Mouse (Mus musculus) stomach, embryonic 16.5 days (tissue): Measurements from ENCODE around the gene Kcnip2. TPM values are rescaled to one million over a fixed set of nuclear protein-coding genes. Genes with fewer than 3 reads are reported as not detected.

Experiments used
- ATAC-seq: fragments of 200-750 bp; cut with Nextera tagmentation; 2 replicates; pipeline ENCODE4 v1.8.0; 2017; ENCODE audit warnings: moderate number of reproducible peaks, moderate TSS enrichment; ENCODE audit not compliant: insufficient read depth, low FRiP score
- H3K27ac ChIP-seq: fragments of 300-500 bp; sonication (generic); 2 replicates; pipeline ENCODE4 v1.5.1; 2014; ENCODE audit warnings: low read length
- H3K27me3 ChIP-seq: fragments of 300-500 bp; sonication (generic); 2 replicates; pipeline ENCODE4 v1.6.1; 2014; ENCODE audit warnings: low read length, control low read depth, mixed read lengths; ENCODE audit not compliant: control insufficient read depth, insufficient read depth
- H3K36me3 ChIP-seq: fragments of 300-500 bp; sonication (generic); 2 replicates; pipeline ENCODE4 v1.6.1; 2014; ENCODE audit warnings: low read length; ENCODE audit not compliant: control insufficient read depth, insufficient read depth
- H3K4me1 ChIP-seq: fragments of 300-500 bp; sonication (generic); 2 replicates; pipeline ENCODE4 v1.6.1; 2014; ENCODE audit warnings: low read length, control low read depth, mixed read lengths; ENCODE audit not compliant: control insufficient read depth, insufficient read depth
- H3K4me2 ChIP-seq: fragments of 300-500 bp; sonication (generic); 2 replicates; pipeline ENCODE4 v1.6.1; 2014; ENCODE audit warnings: low read depth, low read length, mixed read lengths
- H3K4me3 ChIP-seq: fragments of 300-500 bp; sonication (generic); replicated peaks from 2 replicates; pipeline ENCODE4 v1.5.1; 2014; ENCODE audit warnings: mild to moderate bottlenecking, low read length
- H3K9ac ChIP-seq: fragments of 300-500 bp; sonication (generic); 2 replicates; pipeline ENCODE4 v1.6.1; 2014; ENCODE audit warnings: low read length
- H3K9me3 ChIP-seq: fragments of 300-500 bp; sonication (generic); replicated peaks from 2 replicates; pipeline ENCODE4 v1.6.1; 2016; ENCODE audit warnings: low read length, control low read depth; ENCODE audit not compliant: control insufficient read depth
- WGBS: fragments of 180-500 bp; shearing (Covaris S2); extraction: QIAGEN DNeasy Blood & Tissue Kit; methylation state at CpG from one replicate; pipeline ENCODE4 v1.1.7; 2014; 5-methylcytosine and 5-hydroxymethylcytosine counted together
- polyA plus RNA-seq: library from polyadenylated mRNA; unstranded; fragments of >200 nt; fragmentation: Nextera tagmentation; extraction: Ambion mirVana; gene quantifications from 2 replicates; pipeline ENCODE4 v1.2.1, GENCODE M21; 2015

Gene Kcnip2
- polyA plus RNA-seq, 1 experiment from 2014 or later = 2.6 TPM

- H3K4me1 ChIP-seq = no peaks in the 10 kb centered on the region
- no peaks in the 10 kb centered on the region for H3K36me3 ChIP-seq
- WGBS = 17% methylated on average over 4 of the region's 4 CpGs
- no peak overlapping the region for H3K27ac ChIP-seq
- no peaks in the 10 kb centered on the region for H3K9me3 ChIP-seq
- H3K27me3 ChIP-seq = no peaks in the 10 kb centered on the region
- ATAC-seq = no peak
- H3K4me3 ChIP-seq = no peak overlapping the region
- H3K9ac ChIP-seq = no peak overlapping the region
- no peak overlapping the region for H3K4me2 ChIP-seq
Observed at GRCm38 (mm10) chr19:45803408-45803807, 12.5 kb downstream of the Kcnip2 start.

- no peaks in the 10 kb centered on the region for H3K36me3 ChIP-seq
- no peak overlapping the region for H3K9ac ChIP-seq
- no peak overlapping the region for H3K4me2 ChIP-seq
- H3K4me3 ChIP-seq = no peak overlapping the region
- no peaks in the 10 kb centered on the region for H3K9me3 ChIP-seq
- H3K4me1 ChIP-seq = no peaks in the 10 kb centered on the region
- H3K27ac ChIP-seq = no peak overlapping the region
- H3K27me3 ChIP-seq = no peaks in the 10 kb centered on the region
- ATAC-seq = no peak
- 64% methylated on average over 4 of the region's 4 CpGs for WGBS
Observed at GRCm38 (mm10) chr19:45802702-45803101, 13.2 kb downstream of the Kcnip2 start.

GRCm38 (mm10) chr19:45796879-45797278 lies 19.0 kb downstream of the Kcnip2 start:
- H3K36me3 ChIP-seq = no peaks in the 10 kb centered on the region
- H3K4me3 ChIP-seq = no peak overlapping the region
- ATAC-seq = no peak
- no peak overlapping the region for H3K27ac ChIP-seq
- H3K9ac ChIP-seq = no peak overlapping the region
- 71% methylated on average over 15 of the region's 15 CpGs for WGBS
- H3K27me3 ChIP-seq = no peaks in the 10 kb centered on the region
- no peaks in the 10 kb centered on the region for H3K9me3 ChIP-seq
- H3K4me1 ChIP-seq = 0 out of 2 replicates have a peak, but pooled peaks cover 5% of the 10 kb centered on the region
- no peak overlapping the region for H3K4me2 ChIP-seq

GRCm38 (mm10) chr19:45796061-45796556 lies 19.8 kb downstream of the Kcnip2 start:
- ATAC-seq = peak; percentile 64
- Histone ChIP-seq H3K27ac (no peak overlapping the region), H3K4me3 (peak overlapping the region; percentile 23), H3K4me1 (0 out of 2 replicates have a peak, but pooled peaks cover 5% of the 10 kb centered on the region), H3K9me3 (no peaks in the 10 kb centered on the region), H3K4me2 (peak overlapping the region; percentile 56), H3K27me3 (no peaks in the 10 kb centered on the region), H3K36me3 (no peaks in the 10 kb centered on the region), H3K9ac (peak overlapping the region; percentile 46)
- WGBS = 12% methylated on average over 15 of the region's 15 CpGs

GRCm38 (mm10) chr19:45795406-45795944 lies 20.4 kb downstream of the Kcnip2 start:
- Histone ChIP-seq H3K27me3 (no peaks in the 10 kb centered on the region), H3K4me3 (no peak overlapping the region)
- 25% methylated on average over 15 of the region's 15 CpGs for WGBS

GRCm38 (mm10) chr19:45794718-45795117 lies 21.1 kb downstream of the Kcnip2 start:
- H3K27ac ChIP-seq = no peak overlapping the region
- no peaks in the 10 kb centered on the region for H3K27me3 ChIP-seq
- H3K9me3 ChIP-seq = no peaks in the 10 kb centered on the region
- no peak overlapping the region for H3K4me3 ChIP-seq
- no peaks in the 10 kb centered on the region for H3K36me3 ChIP-seq
- no peak overlapping the region for H3K9ac ChIP-seq
- no peak for ATAC-seq
- H3K4me2 ChIP-seq = no peak overlapping the region
- 62% methylated on average over 6 of the region's 6 CpGs for WGBS
- 0 out of 2 replicates have a peak, but pooled peaks cover 5% of the 10 kb centered on the region for H3K4me1 ChIP-seq

More at GRCm38 (mm10) chr19:45795406-45795944, 20.4 kb downstream of the Kcnip2 start:
- H3K4me1 ChIP-seq = 0 out of 2 replicates have a peak, but pooled peaks cover 5% of the 10 kb centered on the region
- no peaks in the 10 kb centered on the region for H3K36me3 ChIP-seq
- no peak overlapping the region for H3K27ac ChIP-seq
- peak overlapping the region; percentile 56 for H3K4me2 ChIP-seq
- H3K9me3 ChIP-seq = no peaks in the 10 kb centered on the region
- peak overlapping the region; percentile 46; the same call in 1 of the 2 replicates for H3K9ac ChIP-seq
- ATAC-seq = no peak

- Histone ChIP-seq H3K4me3 (no peak overlapping the region), H3K27me3 (no peaks in the 10 kb centered on the region), H3K27ac (no peak overlapping the region), H3K9ac (no peak overlapping the region), H3K4me1 (0 out of 2 replicates have a peak, but pooled peaks cover 5% of the 10 kb centered on the region), H3K9me3 (no peaks in the 10 kb centered on the region), H3K36me3 (no peaks in the 10 kb centered on the region), H3K4me2 (no peak overlapping the region)
- ATAC-seq = no peak
- WGBS = 81% methylated on average over 6 of the region's 6 CpGs
Observed at GRCm38 (mm10) chr19:45792404-45792803, 23.5 kb downstream of the Kcnip2 start.

- no peak overlapping the region for H3K4me3 ChIP-seq
- H3K4me2 ChIP-seq = no peak overlapping the region
- no peaks in the 10 kb centered on the region for H3K9me3 ChIP-seq
- H3K27me3 ChIP-seq = no peaks in the 10 kb centered on the region
- H3K9ac ChIP-seq = no peak overlapping the region
- peak overlapping the region; percentile 70 for H3K27ac ChIP-seq
- no peaks in the 10 kb centered on the region for H3K4me1 ChIP-seq
- peak; percentile 89 for ATAC-seq
- no peaks in the 10 kb centered on the region for H3K36me3 ChIP-seq
- 73% methylated on average over 13 of the region's 13 CpGs for WGBS
Observed at GRCm38 (mm10) chr19:45789888-45790874, 25.7 kb downstream of the Kcnip2 start.

- H3K9me3 ChIP-seq = no peaks in the 10 kb centered on the region
- no peak for ATAC-seq
- H3K9ac ChIP-seq = no peak overlapping the region
- no peaks in the 10 kb centered on the region for H3K27me3 ChIP-seq
- no peak overlapping the region for H3K4me3 ChIP-seq
- H3K36me3 ChIP-seq = no peaks in the 10 kb centered on the region
- no peak overlapping the region for H3K4me2 ChIP-seq
- H3K27ac ChIP-seq = no peak overlapping the region
- WGBS = 78% methylated on average over 7 of the region's 7 CpGs
- H3K4me1 ChIP-seq = no peaks in the 10 kb centered on the region
Observed at GRCm38 (mm10) chr19:45789365-45789764, 26.5 kb downstream of the Kcnip2 start.
